In genomic region chrX:75044595-75044994, GRCm38 (mm10) we compare ENCODE assay signal across 12 mouse cellular contexts. TPM values are rescaled to one million over a fixed set of nuclear protein-coding genes. Genes with fewer than 3 reads are reported as not detected.
DNase-seq lines count a peak whose midpoint lies in the region; ATAC-seq and TF ChIP-seq lines count a peak whose summit lies in the region.
"Had no signal": no experiment of that assay in that cellular context is flagged by ENCODE, and none has a peak within 500 bp of the region (broad histone marks: within the 10 kb centered on the region; RNA-seq: fewer than 3 reads in every experiment).

No protein-coding gene starts in this region.

- DNase-seq in heart, adult 18-20 months, result peak; percentile 43 to 60
- no peak for DNase-seq in heart, embryonic 10.5 days (ENCODE audit: low spot score)
- peak; percentile 21 for DNase-seq in embryonic facial prominence, embryonic 14.5 days (ENCODE audit: low spot score)
- peak; percentile 10 to 13 for DNase-seq in heart, postnatal 14 days
- peak; percentile 39 for DNase-seq in lung, postnatal 0 days (ENCODE audit: low spot score)
- DNase-seq in c-Kit-positive CD71-positive TER-119-positive erythroid progenitor cells, embryonic 14.5 days (ENCODE audit: low spot score), result no peak
- DNase-seq in urinary bladder, postnatal 36 days (ENCODE audit: low spot score in 2 of 2), result no peak
- DNase-seq: right cerebral cortex, adult 18-20 months had no signal

- no peak overlapping the region for H3K4me2 ChIP-seq in embryonic facial prominence, embryonic 14.5 days (ENCODE audit: low read depth, low read length)
- no peak overlapping the region for H3K4me2 ChIP-seq in lung, postnatal 0 days (replicated peaks; ENCODE audit: low read depth, low read length)
- H3K4me2 ChIP-seq in hindbrain, embryonic 13.5 days, result no peak overlapping the region
- H3K4me2 ChIP-seq: embryonic facial prominence, embryonic 13.5 days had no signal

- H3K4me3 ChIP-seq in heart, embryonic 10.5 days, result no peak overlapping the region
- no peak overlapping the region for H3K4me3 ChIP-seq in embryonic facial prominence, embryonic 14.5 days (ENCODE audit: low read depth, low read length)
- no peak overlapping the region for H3K4me3 ChIP-seq in lung, postnatal 0 days (ENCODE audit: low read depth, low read length)
- H3K4me3 ChIP-seq in hindbrain, embryonic 13.5 days, result no peak overlapping the region
- H3K4me3 ChIP-seq: embryonic facial prominence, embryonic 13.5 days; megakaryocyte, embryonic 14.5 days; myocyte had no signal

- no peaks in the 10 kb centered on the region for H3K36me3 ChIP-seq in heart, embryonic 10.5 days
- H3K36me3 ChIP-seq in embryonic facial prominence, embryonic 14.5 days (ENCODE audit: control insufficient read depth, insufficient read depth, low read length), result no peaks in the 10 kb centered on the region
- no peaks in the 10 kb centered on the region for H3K36me3 ChIP-seq in lung, postnatal 0 days (ENCODE audit: insufficient read depth, low read length)
- H3K36me3 ChIP-seq in hindbrain, embryonic 13.5 days, result no peaks in the 10 kb centered on the region
- H3K36me3 ChIP-seq: embryonic facial prominence, embryonic 13.5 days had no signal

- no peak for ATAC-seq in embryonic facial prominence, embryonic 14.5 days (ENCODE audit: low read depth)
- peak; percentile 75 for ATAC-seq in lung, postnatal 0 days
- no peak for ATAC-seq in hindbrain, embryonic 13.5 days (ENCODE audit: low FRiP score)

- no peaks in the 10 kb centered on the region for H3K4me1 ChIP-seq in heart, embryonic 10.5 days
- H3K4me1 ChIP-seq in embryonic facial prominence, embryonic 14.5 days (ENCODE audit: control insufficient read depth, insufficient read depth, low read length), result no peaks in the 10 kb centered on the region
- no peaks in the 10 kb centered on the region for H3K4me1 ChIP-seq in lung, postnatal 0 days (ENCODE audit: insufficient read depth, low read depth, low read length)
- H3K4me1 ChIP-seq in hindbrain, embryonic 13.5 days (replicated peaks), result no peaks in the 10 kb centered on the region
- H3K4me1 ChIP-seq: embryonic facial prominence, embryonic 13.5 days; megakaryocyte, embryonic 14.5 days had no signal

- no peaks in the 10 kb centered on the region for H3K27me3 ChIP-seq in heart, embryonic 10.5 days (ENCODE audit: insufficient read depth, poor library complexity, severe bottlenecking)
- no peaks in the 10 kb centered on the region for H3K27me3 ChIP-seq in embryonic facial prominence, embryonic 14.5 days (replicated peaks; ENCODE audit: control insufficient read depth, insufficient read depth, low read length)
- H3K27me3 ChIP-seq in lung, postnatal 0 days (replicated peaks; ENCODE audit: insufficient read depth, low read length), result no peaks in the 10 kb centered on the region
- no peaks in the 10 kb centered on the region for H3K27me3 ChIP-seq in hindbrain, embryonic 13.5 days
- H3K27me3 ChIP-seq: embryonic facial prominence, embryonic 13.5 days; megakaryocyte, embryonic 14.5 days had no signal

- H3K27ac ChIP-seq in heart, embryonic 10.5 days, result no peak overlapping the region
- no peak overlapping the region for H3K27ac ChIP-seq in embryonic facial prominence, embryonic 14.5 days (replicated peaks; ENCODE audit: low read depth, low read length)
- H3K27ac ChIP-seq in lung, postnatal 0 days (ENCODE audit: low read length), result no peak overlapping the region
- H3K27ac ChIP-seq in hindbrain, embryonic 13.5 days, result no peak overlapping the region
- H3K27ac ChIP-seq: embryonic facial prominence, embryonic 13.5 days had no signal

- WGBS in heart, embryonic 10.5 days, result 54% methylated on average over 4 of the region's 4 CpGs
- 51% methylated on average over 4 of the region's 4 CpGs for WGBS in embryonic facial prominence, embryonic 14.5 days
- WGBS in lung, postnatal 0 days, result 40% methylated on average over 4 of the region's 4 CpGs
- 83% methylated on average over 4 of the region's 4 CpGs for WGBS in hindbrain, embryonic 13.5 days

- no peak for TF ChIP-seq CTCF in lung, postnatal 0 days (IDR thresholded peaks at IDR 0.05)

- H3K9me3 ChIP-seq in heart, embryonic 10.5 days, result no peaks in the 10 kb centered on the region
- no peaks in the 10 kb centered on the region for H3K9me3 ChIP-seq in embryonic facial prominence, embryonic 14.5 days (ENCODE audit: control insufficient read depth, low read length)
- H3K9me3 ChIP-seq in lung, postnatal 0 days (ENCODE audit: low read length), result no peaks in the 10 kb centered on the region
- H3K9me3 ChIP-seq in hindbrain, embryonic 13.5 days, result no peaks in the 10 kb centered on the region
- H3K9me3 ChIP-seq: embryonic facial prominence, embryonic 13.5 days; megakaryocyte, embryonic 14.5 days had no signal

- no peak overlapping the region for H3K9ac ChIP-seq in embryonic facial prominence, embryonic 14.5 days (ENCODE audit: low read depth, low read length)
- no peak overlapping the region for H3K9ac ChIP-seq in lung, postnatal 0 days (replicated peaks; ENCODE audit: low read depth)
- H3K9ac ChIP-seq in hindbrain, embryonic 13.5 days, result no peak overlapping the region
- H3K9ac ChIP-seq: embryonic facial prominence, embryonic 13.5 days had no signal

- intact Hi-C loops in heart, postnatal 14 days (cut with DNase I), result no loop called here

- no peak for TF ChIP-seq EP300 in lung, postnatal 0 days (IDR thresholded peaks at IDR 0.05)

RNA-seq across cellular contexts. Expression of gene Gab3, which starts 40.7 kb away (rescaled TPM):
- 1 to 10 TPM; 1.1 to 1.4 TPM for total RNA-seq in heart, adult 18-20 months (2021)
- 0.92 and 1.7 TPM in 2 replicates for polyA plus RNA-seq in heart, embryonic 10.5 days (2016; fragmentation: Nextera tagmentation; extraction: Ambion mirVana)
- polyA plus RNA-seq in embryonic facial prominence, embryonic 14.5 days (2014; fragmentation: Nextera tagmentation; extraction: Ambion mirVana), result 1.7 and 2.3 TPM in 2 replicates
- 1 to 10 TPM; 2.2 to 2.4 TPM for total RNA-seq in heart, postnatal 14 days (2021)
- 5.0 and 5.2 TPM in 2 replicates for polyA plus RNA-seq in lung, postnatal 0 days (2015; fragmentation: Nextera tagmentation; extraction: Ambion mirVana)
- polyA plus RNA-seq in hindbrain, embryonic 13.5 days (2015; fragmentation: Nextera tagmentation; extraction: Ambion mirVana), result 2.5 and 2.6 TPM in 2 replicates

RNA-seq across cellular contexts. Expression of gene Dkc1, which starts 51.1 kb away (rescaled TPM):
- total RNA-seq in heart, adult 18-20 months (2021), result 10 to 100 TPM; 17.1 to 23.3 TPM
- 120 and 155 TPM in 2 replicates for polyA plus RNA-seq in heart, embryonic 10.5 days (2016; fragmentation: Nextera tagmentation; extraction: Ambion mirVana)
- polyA plus RNA-seq in embryonic facial prominence, embryonic 14.5 days (2014; fragmentation: Nextera tagmentation; extraction: Ambion mirVana), result 109 and 125 TPM in 2 replicates
- total RNA-seq in heart, postnatal 14 days (2021), result 10 to 100 TPM; 25.9 to 26.4 TPM
- 28.8 and 31.6 TPM in 2 replicates for polyA plus RNA-seq in lung, postnatal 0 days (2015; fragmentation: Nextera tagmentation; extraction: Ambion mirVana)
- 62.9 and 76.0 TPM in 2 replicates for polyA plus RNA-seq in hindbrain, embryonic 13.5 days (2015; fragmentation: Nextera tagmentation; extraction: Ambion mirVana)

Comparison
In these comparisons a context has a peak if more than half of its experiments do, and no peak if none do; other contexts are left out.
1. DNase-seq: peak in heart, adult 18-20 months (2 of 2), embryonic facial prominence, embryonic 14.5 days (single experiment), heart, postnatal 14 days (2 of 2) and lung, postnatal 0 days (single experiment); none in heart, embryonic 10.5 days (single experiment), c-Kit-positive CD71-positive TER-119-positive erythroid progenitor cells, embryonic 14.5 days (single experiment) and urinary bladder, postnatal 36 days (0 of 2).